Comparison of ENCODE assay signal across 8 mouse cellular contexts in genomic region chr12:19289038-19289437, GRCm38 (mm10).
DNase-seq lines count a peak whose midpoint lies in the region; ATAC-seq and TF ChIP-seq lines count a peak whose summit lies in the region.
"Not testable (repeated sequence)": the region's sequence is repeated elsewhere in the genome, so short reads cannot be mapped to it uniquely, and the experiment has no call there.

No protein-coding gene starts in this region.

- not testable (repeated sequence) for H3K9me3 ChIP-seq in forebrain, embryonic 15.5 days; kidney, embryonic 15.5 days (replicated peaks); limb, embryonic 14.5 days (ENCODE audit: control insufficient read depth, low read length); neural tube, embryonic 15.5 days (replicated peaks)
- H3K9me3 ChIP-seq in megakaryocyte, embryonic 14.5 days: peaks cover 12% of the 10 kb centered on the region

- peak; percentile 0 for DNase-seq in embryo, embryonic 11 days
- DNase-seq in heart, postnatal 4 days: peak; percentile 7
- DNase-seq in limb, embryonic 14.5 days (ENCODE audit: low spot score): not testable (repeated sequence)
- DNase-seq in urinary bladder, postnatal 14 days (ENCODE audit: low spot score): peak; percentile 2

- not testable (repeated sequence) for H3K27me3 ChIP-seq in forebrain, embryonic 15.5 days; kidney, embryonic 15.5 days; limb, embryonic 14.5 days (ENCODE audit: control insufficient read depth, insufficient read depth, low read length); megakaryocyte, embryonic 14.5 days (replicated peaks); neural tube, embryonic 15.5 days (replicated peaks)

- H3K9ac ChIP-seq in forebrain, embryonic 15.5 days (replicated peaks): not testable (repeated sequence)
- H3K9ac ChIP-seq in kidney, embryonic 15.5 days: peak overlapping the region; percentile 36
- peak overlapping the region; percentile 50; the same call in 1 of the 2 replicates for H3K9ac ChIP-seq in limb, embryonic 14.5 days (ENCODE audit: low read depth, low read length, severe bottlenecking)
- H3K9ac ChIP-seq in neural tube, embryonic 15.5 days (replicated peaks): peak overlapping the region; percentile 14; the same call in 1 of the 2 replicates

- H3K36me3 ChIP-seq in forebrain, embryonic 15.5 days; kidney, embryonic 15.5 days; limb, embryonic 14.5 days (ENCODE audit: control insufficient read depth, insufficient read depth, low read length); megakaryocyte, embryonic 14.5 days (replicated peaks; ENCODE audit: low read length); neural tube, embryonic 15.5 days: not testable (repeated sequence)

- H3K4me2 ChIP-seq in forebrain, embryonic 15.5 days (replicated peaks): not testable (repeated sequence)
- H3K4me2 ChIP-seq in kidney, embryonic 15.5 days: peak overlapping the region; percentile 55
- H3K4me2 ChIP-seq in limb, embryonic 14.5 days (replicated peaks; ENCODE audit: low read depth, low read length, severe bottlenecking): peak overlapping the region; percentile 21; the same call in 1 of the 2 replicates
- peak overlapping the region; percentile 49 for H3K4me2 ChIP-seq in neural tube, embryonic 15.5 days

- H3K4me3 ChIP-seq in forebrain, embryonic 15.5 days: peak overlapping the region; percentile 35
- peak overlapping the region; percentile 54 for H3K4me3 ChIP-seq in kidney, embryonic 15.5 days (replicated peaks)
- peak overlapping the region; percentile 39 for H3K4me3 ChIP-seq in limb, embryonic 14.5 days (replicated peaks; ENCODE audit: low read length)
- peak overlapping the region; percentile 59 for H3K4me3 ChIP-seq in megakaryocyte, embryonic 14.5 days (replicated peaks)
- H3K4me3 ChIP-seq in neural tube, embryonic 15.5 days (replicated peaks): peak overlapping the region; percentile 44

- H3K27ac ChIP-seq in forebrain, embryonic 15.5 days (replicated peaks); kidney, embryonic 15.5 days; limb, embryonic 14.5 days (replicated peaks; ENCODE audit: low read depth, low read length): not testable (repeated sequence)
- peak overlapping the region; percentile 58; the same call in 1 of the 2 replicates for H3K27ac ChIP-seq in neural tube, embryonic 15.5 days (replicated peaks)

- not testable (repeated sequence) for TF ChIP-seq POLR2A in limb, embryonic 14.5 days (IDR thresholded peaks at IDR 0.05; ENCODE audit: borderline replicate concordance, extremely low read depth, insufficient read depth, insufficient read length)

- not testable (repeated sequence) for ATAC-seq in forebrain, embryonic 15.5 days (replicated peaks); kidney, embryonic 15.5 days (replicated peaks; ENCODE audit: low FRiP score); limb, embryonic 14.5 days (ENCODE audit: low FRiP score, low read depth); neural tube, embryonic 15.5 days (ENCODE audit: low FRiP score)

- H3K4me1 ChIP-seq in forebrain, embryonic 15.5 days; kidney, embryonic 15.5 days; limb, embryonic 14.5 days (ENCODE audit: control insufficient read depth, insufficient read depth, low read length); megakaryocyte, embryonic 14.5 days; neural tube, embryonic 15.5 days: not testable (repeated sequence)

- WGBS in forebrain, embryonic 15.5 days: 58% methylated on average over 18 of the region's 18 CpGs
- 40% methylated on average over 18 of the region's 18 CpGs for WGBS in kidney, embryonic 15.5 days
- 47% methylated on average over 18 of the region's 18 CpGs for WGBS in limb, embryonic 14.5 days
- WGBS in neural tube, embryonic 15.5 days: 47% methylated on average over 18 of the region's 18 CpGs
